Mouse (Mus musculus) hindbrain, embryonic 10.5 days (tissue): Measurements from ENCODE around the gene Relt. TPM values are rescaled to one million over a fixed set of nuclear protein-coding genes. Genes with fewer than 3 reads are reported as not detected.

Experiments
- DNase-seq: peaks from one replicate; pipeline ENCODE4 v3.0.0-alpha.2; 2017; ENCODE audit warnings: low spot score
- H3K27ac ChIP-seq: fragments of 300-500 bp; sonication (generic); 2 replicates; pipeline ENCODE4 v1.5.1; 2016; ENCODE audit warnings: mild to moderate bottlenecking, moderate library complexity
- H3K27me3 ChIP-seq: fragments of 300-500 bp; sonication (generic); 2 replicates; pipeline ENCODE4 v1.6.1; 2016; ENCODE audit warnings: mild to moderate bottlenecking; ENCODE audit not compliant: poor library complexity, insufficient read depth, severe bottlenecking
- H3K36me3 ChIP-seq: fragments of 300-500 bp; sonication (generic); 2 replicates; pipeline ENCODE4 v1.6.1; 2016; ENCODE audit warnings: mild to moderate bottlenecking, moderate library complexity
- H3K4me1 ChIP-seq: fragments of 300-500 bp; sonication (generic); replicated peaks from 2 replicates; pipeline ENCODE4 v1.6.1; 2016; ENCODE audit warnings: mild to moderate bottlenecking
- H3K4me3 ChIP-seq: fragments of 300-500 bp; sonication (generic); 2 replicates; pipeline ENCODE4 v1.5.1; 2016; ENCODE audit warnings: mild to moderate bottlenecking, moderate library complexity
- H3K9me3 ChIP-seq: fragments of 300-500 bp; sonication (generic); 2 replicates; pipeline ENCODE4 v1.6.1; 2016; ENCODE audit warnings: mild to moderate bottlenecking, moderate library complexity
- WGBS: fragments of 180-500 bp; shearing (Covaris S2); methylation state at CpG from one replicate; pipeline ENCODE4 v1.1.7; 2016; 5-methylcytosine and 5-hydroxymethylcytosine counted together
- polyA plus RNA-seq: library from polyadenylated mRNA; unstranded; fragments of >200 nt; fragmentation: Nextera tagmentation; extraction: Ambion mirVana; gene quantifications from 2 replicates; pipeline ENCODE4 v1.2.1, GENCODE M21; 2016

Gene Relt
- polyA plus RNA-seq, 1 experiment from 2014 or later, result 3.6 TPM

DNA sequence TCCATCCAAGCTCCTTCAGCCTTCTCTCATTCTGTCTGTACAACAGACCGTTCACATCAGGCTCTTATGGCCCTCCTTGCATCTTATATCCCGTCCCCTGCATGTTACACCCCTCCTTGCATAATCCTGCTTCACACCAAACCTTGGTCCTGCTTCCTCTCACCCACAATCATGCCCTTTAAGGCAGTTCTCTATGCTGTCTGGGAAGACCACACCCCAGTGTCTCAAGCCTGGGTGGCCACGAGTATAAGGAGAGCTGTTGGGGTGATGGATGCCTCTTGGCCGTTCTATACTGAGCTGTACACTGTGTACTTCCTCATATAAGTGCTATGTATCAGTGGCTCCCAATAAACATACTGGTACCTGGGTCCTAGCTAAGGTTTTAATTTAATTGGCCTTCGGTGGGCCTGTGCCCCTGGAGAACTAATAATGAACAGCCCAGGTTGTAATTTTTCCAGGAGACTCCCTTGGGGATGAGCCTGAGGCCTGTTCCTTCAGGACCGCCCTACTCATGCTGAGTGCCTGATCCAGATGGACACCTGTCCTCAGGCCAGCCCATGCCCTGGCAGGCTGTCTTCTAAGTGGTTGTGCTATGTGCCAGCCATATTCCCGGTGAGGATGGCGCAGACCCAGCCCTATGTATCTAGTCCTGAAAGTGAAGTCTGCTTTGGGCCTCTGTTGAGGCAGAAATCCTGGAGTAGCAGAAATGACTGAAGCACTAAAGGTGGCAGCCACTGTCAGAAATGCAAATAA lies 6.8 kb upstream of the Relt start:
- Histone ChIP-seq H3K4me1 (no peaks in the 10 kb centered on the region), H3K27ac (no peak overlapping the region), H3K4me3 (no peak overlapping the region), H3K9me3 (no peaks in the 10 kb centered on the region), H3K27me3 (no peaks in the 10 kb centered on the region), H3K36me3 (peaks cover 41% of the 10 kb centered on the region)
- DNase-seq, result no peak
- WGBS, result 86% methylated on average over 8 of the region's 8 CpGs

GRCm38 (mm10) chr7:100868551-100868950 lies 5.3 kb upstream of the Relt start:
- no peaks in the 10 kb centered on the region for H3K9me3 ChIP-seq
- no peaks in the 10 kb centered on the region for H3K4me1 ChIP-seq
- H3K27me3 ChIP-seq, result no peaks in the 10 kb centered on the region
- WGBS, result 73% methylated on average over 4 of the region's 4 CpGs
- peaks cover 26% of the 10 kb centered on the region for H3K36me3 ChIP-seq
- no peak for DNase-seq
- no peak overlapping the region for H3K4me3 ChIP-seq
- H3K27ac ChIP-seq, result 0 out of 2 replicates have a peak overlapping the region, but pooled peaks have one; percentile 31

- no peak for DNase-seq
- 0 out of 2 replicates have a peak overlapping the region, but pooled peaks have one; percentile 40 for H3K27ac ChIP-seq
- H3K27me3 ChIP-seq, result no peaks in the 10 kb centered on the region
- no peaks in the 10 kb centered on the region for H3K9me3 ChIP-seq
- 53% methylated on average over 2 of the region's 2 CpGs for WGBS
- peaks cover 16% of the 10 kb centered on the region for H3K36me3 ChIP-seq
- H3K4me1 ChIP-seq, result peaks cover 6% of the 10 kb centered on the region
- no peak overlapping the region for H3K4me3 ChIP-seq
Measured at GRCm38 (mm10) chr7:100867561-100867960, 4.3 kb upstream of the Relt start.

DNA sequence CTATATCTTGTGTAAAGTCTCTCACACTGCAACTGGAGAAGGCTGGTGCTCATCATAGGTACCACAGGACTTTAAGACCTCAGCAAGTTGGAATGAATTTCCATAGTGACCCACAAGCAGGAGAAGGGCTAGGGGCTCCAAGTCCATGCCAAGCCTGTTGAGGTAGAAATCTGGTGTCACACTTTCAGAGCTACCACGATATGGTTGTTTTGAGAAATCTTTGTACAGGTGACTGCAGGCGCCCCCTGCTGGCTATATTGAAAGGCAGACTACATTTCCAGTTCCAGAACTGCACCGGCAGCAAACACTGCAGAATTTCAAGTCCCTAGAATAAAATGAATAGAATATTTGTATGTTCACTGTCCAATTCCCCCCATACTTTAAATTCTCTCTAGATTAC lies 3.4 kb upstream of the Relt start:
- peaks cover 7% of the 10 kb centered on the region for H3K36me3 ChIP-seq
- no peak overlapping the region for H3K27ac ChIP-seq
- H3K4me3 ChIP-seq, result no peak overlapping the region
- 19% methylated on average over 3 of the region's 3 CpGs for WGBS
- H3K9me3 ChIP-seq, result no peaks in the 10 kb centered on the region
- peak; percentile 63 for DNase-seq
- H3K27me3 ChIP-seq, result no peaks in the 10 kb centered on the region
- peaks cover 14% of the 10 kb centered on the region for H3K4me1 ChIP-seq

DNA sequence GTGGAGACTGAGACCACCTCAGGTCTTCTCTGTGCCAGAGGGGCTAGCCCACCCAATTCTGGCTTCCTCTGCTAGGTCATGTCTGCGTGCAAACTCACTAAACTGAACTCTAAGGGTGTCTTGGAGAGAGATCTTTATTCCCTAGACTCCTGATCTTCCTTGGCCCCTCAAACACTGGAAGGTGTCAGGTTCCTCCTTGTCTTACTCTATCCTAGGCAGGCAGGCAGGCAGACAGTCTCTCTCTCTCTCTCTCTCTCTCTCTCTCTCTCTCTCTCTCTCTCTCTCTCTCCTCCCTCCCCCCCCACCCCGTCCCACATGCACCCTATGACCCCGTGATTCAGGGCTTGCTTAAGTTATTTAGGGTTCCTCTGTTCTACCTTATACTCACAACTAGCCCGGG lies 893 bp downstream of the Relt start:
- DNase-seq, result no peak
- WGBS, result 11% methylated on average over 4 of the region's 4 CpGs
- Histone ChIP-seq H3K9me3 (no peaks in the 10 kb centered on the region), H3K36me3 (no peaks in the 10 kb centered on the region), H3K4me3 (peak overlapping the region; percentile 74), H3K4me1 (peaks cover 36% of the 10 kb centered on the region), H3K27me3 (no peaks in the 10 kb centered on the region), H3K27ac (peak overlapping the region; percentile 93)

- Histone ChIP-seq H3K9me3 (no peaks in the 10 kb centered on the region), H3K27me3 (no peaks in the 10 kb centered on the region), H3K27ac (peak overlapping the region; percentile 93; the same call in 1 of the 2 replicates), H3K36me3 (no peaks in the 10 kb centered on the region), H3K4me3 (no peak overlapping the region), H3K4me1 (peaks cover 37% of the 10 kb centered on the region)
- DNase-seq, result no peak
- 91% methylated on average over 5 of the region's 5 CpGs for WGBS
Measured at GRCm38 (mm10) chr7:100861209-100861608, 2.0 kb downstream of the Relt start.

DNA sequence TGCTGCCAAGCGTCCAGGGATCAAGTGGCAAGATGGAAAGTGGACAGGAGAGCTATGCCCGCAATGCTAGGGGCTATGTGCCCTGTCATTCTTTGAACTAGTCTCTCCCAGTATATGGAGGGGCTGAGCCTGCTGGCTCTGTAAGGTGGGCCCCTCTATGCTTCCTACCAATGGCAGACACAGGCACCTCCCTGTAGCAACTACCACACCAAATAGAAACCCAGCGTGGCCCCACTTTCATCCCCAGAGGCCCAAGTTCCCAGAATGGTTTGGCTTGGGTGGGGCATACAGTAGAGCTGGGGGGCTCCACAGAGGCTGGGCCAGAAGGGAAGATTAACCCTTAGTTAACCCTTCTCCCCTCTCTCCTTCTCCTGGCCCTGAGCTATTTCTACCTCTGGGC lies 2.8 kb downstream of the Relt start:
- Histone ChIP-seq H3K4me1 (peaks cover 45% of the 10 kb centered on the region), H3K27ac (no peak overlapping the region), H3K4me3 (no peak overlapping the region), H3K9me3 (no peaks in the 10 kb centered on the region), H3K27me3 (no peaks in the 10 kb centered on the region), H3K36me3 (no peaks in the 10 kb centered on the region)
- DNase-seq, result no peak
- WGBS, result 75% methylated on average over 3 of the region's 3 CpGs

DNA sequence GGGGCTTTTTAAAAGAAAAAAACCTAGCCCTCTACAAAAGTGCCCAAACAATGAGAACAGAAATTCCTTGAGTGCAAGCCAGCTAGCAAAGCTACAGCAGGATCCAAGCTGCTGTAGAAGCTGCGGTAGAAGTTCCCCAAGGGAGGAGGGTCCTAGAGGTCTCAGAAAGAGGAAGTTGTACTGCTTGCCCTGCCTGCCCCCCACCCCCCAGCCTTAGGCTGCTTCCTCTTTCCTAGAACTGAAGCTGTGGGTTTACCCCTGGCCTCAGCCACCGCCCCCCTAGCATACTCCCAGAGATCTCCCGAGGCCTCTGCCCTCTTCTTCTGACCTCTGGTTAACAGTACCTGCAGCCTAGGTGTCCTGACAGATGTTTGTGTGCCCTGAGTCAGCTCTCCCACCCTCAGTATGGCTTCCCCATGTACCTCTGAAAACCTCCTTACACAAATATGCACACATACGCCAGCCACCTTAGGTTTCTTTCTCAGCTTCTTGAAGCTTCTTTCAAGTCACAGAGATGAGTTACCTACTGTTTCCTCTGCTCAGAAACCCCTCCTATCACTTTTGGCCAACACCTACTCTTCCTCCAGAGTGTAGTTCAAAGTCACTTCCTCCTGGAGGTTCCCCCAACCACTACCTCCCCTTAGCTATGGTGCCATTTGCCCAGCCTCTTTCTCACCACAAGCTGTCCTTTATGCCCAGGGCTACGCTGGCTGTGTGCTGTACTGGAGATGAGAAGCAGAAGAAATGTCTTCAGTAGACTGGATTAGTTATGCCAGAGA lies 7.3 kb downstream of the Relt start:
- H3K27me3 ChIP-seq, result no peaks in the 10 kb centered on the region
- H3K4me3 ChIP-seq, result no peak overlapping the region
- H3K9me3 ChIP-seq, result no peaks in the 10 kb centered on the region
- WGBS, result 62% methylated on average over 5 of the region's 5 CpGs
- no peak for DNase-seq
- H3K36me3 ChIP-seq, result no peaks in the 10 kb centered on the region
- H3K4me1 ChIP-seq, result peaks cover 61% of the 10 kb centered on the region
- 0 out of 2 replicates have a peak overlapping the region, but pooled peaks have one; percentile 4 for H3K27ac ChIP-seq

GRCm38 (mm10) chr7:100855300-100855699 lies 7.9 kb downstream of the Relt start:
- DNase-seq, result no peak
- Histone ChIP-seq H3K4me3 (no peak overlapping the region), H3K36me3 (no peaks in the 10 kb centered on the region), H3K4me1 (peaks cover 55% of the 10 kb centered on the region), H3K27me3 (no peaks in the 10 kb centered on the region), H3K27ac (0 out of 2 replicates have a peak overlapping the region, but pooled peaks have one; percentile 4), H3K9me3 (no peaks in the 10 kb centered on the region)
- 51% methylated on average over 4 of the region's 4 CpGs for WGBS

DNA sequence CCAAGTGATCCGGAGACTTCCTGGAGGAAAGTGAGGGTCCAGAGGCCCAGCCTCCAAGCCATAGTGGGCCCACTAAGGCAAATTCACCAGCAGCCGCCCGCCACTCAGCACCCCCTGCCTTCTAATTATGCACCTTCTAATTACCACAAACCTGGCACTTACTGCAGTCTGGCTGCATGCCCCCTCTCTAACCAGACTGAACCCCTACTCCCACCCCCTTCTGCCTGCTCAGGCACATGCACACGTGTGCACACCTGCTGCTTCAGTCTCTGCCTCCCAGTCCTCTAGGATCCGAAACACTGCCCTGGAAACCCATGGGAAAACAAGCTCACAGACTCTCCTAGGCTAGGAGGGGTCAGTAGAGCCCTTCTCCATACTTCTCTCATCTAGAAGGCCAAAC lies 8.4 kb downstream of the Relt start:
- no peaks in the 10 kb centered on the region for H3K9me3 ChIP-seq
- no peak overlapping the region for H3K4me3 ChIP-seq
- no peaks in the 10 kb centered on the region for H3K27me3 ChIP-seq
- peaks cover 54% of the 10 kb centered on the region for H3K4me1 ChIP-seq
- H3K36me3 ChIP-seq, result peaks cover 2% of the 10 kb centered on the region; the same call in 1 of the 2 replicates
- DNase-seq, result no peak
- H3K27ac ChIP-seq, result peak overlapping the region; percentile 4; the same call in 1 of the 2 replicates
- WGBS, result 71% methylated on average over 5 of the region's 5 CpGs

- WGBS, result 41% methylated on average over 6 of the region's 6 CpGs
- peak overlapping the region; percentile 4 for H3K27ac ChIP-seq
- no peaks in the 10 kb centered on the region for H3K9me3 ChIP-seq
- H3K36me3 ChIP-seq, result peaks cover 8% of the 10 kb centered on the region; the same call in 1 of the 2 replicates
- H3K27me3 ChIP-seq, result no peaks in the 10 kb centered on the region
- H3K4me1 ChIP-seq, result peaks cover 52% of the 10 kb centered on the region
- no peak for DNase-seq
- H3K4me3 ChIP-seq, result no peak overlapping the region
Measured at GRCm38 (mm10) chr7:100854137-100854814, 9.0 kb downstream of the Relt start.

DNA sequence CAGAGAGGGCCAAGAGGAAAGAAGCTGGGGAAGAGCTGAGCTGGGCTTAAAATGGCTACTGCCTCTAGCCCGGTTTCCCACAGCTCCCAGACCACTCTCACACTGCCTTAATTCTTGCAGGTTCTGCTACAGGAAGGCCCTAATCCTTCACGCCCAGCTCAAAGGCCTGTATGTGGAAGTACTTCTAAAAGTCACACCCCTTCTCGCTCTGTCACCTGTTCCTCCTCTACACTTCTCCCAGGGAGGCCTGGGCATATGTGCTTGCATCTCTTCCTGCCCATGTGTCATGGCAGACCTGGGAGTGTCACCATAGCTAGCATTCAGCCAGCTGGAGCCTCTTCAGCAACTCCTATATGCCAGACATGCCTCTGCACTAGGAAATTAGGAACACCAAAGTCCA lies 9.8 kb downstream of the Relt start:
- 83% methylated on average over 3 of the region's 3 CpGs for WGBS
- Histone ChIP-seq H3K4me3 (no peak overlapping the region), H3K9me3 (no peaks in the 10 kb centered on the region), H3K27ac (peak overlapping the region; percentile 4), H3K36me3 (peaks cover 11% of the 10 kb centered on the region; the same call in 1 of the 2 replicates), H3K27me3 (no peaks in the 10 kb centered on the region), H3K4me1 (peaks cover 52% of the 10 kb centered on the region)
- DNase-seq, result no peak
